Mouse (Mus musculus): Measurements from ENCODE around the gene Mab21l1. TPM values are rescaled to one million over a fixed set of nuclear protein-coding genes. Genes with fewer than 3 reads are reported as not detected.

The Mab21l1 gene
- polyA plus RNA-seq, 1 experiment from 2014 or later: 0.59 TPM

- 29% methylated on average over 7 of the region's 7 CpGs for WGBS
- H3K27me3 ChIP-seq (ENCODE audit: control insufficient read depth, insufficient read depth, low read depth, low read length): peaks cover 60% of the 10 kb centered on the region
These were observed 1.8 kb downstream of the Mab21l1 start for GRCm38 (mm10) chr3:55784101-55784500.

DNA sequence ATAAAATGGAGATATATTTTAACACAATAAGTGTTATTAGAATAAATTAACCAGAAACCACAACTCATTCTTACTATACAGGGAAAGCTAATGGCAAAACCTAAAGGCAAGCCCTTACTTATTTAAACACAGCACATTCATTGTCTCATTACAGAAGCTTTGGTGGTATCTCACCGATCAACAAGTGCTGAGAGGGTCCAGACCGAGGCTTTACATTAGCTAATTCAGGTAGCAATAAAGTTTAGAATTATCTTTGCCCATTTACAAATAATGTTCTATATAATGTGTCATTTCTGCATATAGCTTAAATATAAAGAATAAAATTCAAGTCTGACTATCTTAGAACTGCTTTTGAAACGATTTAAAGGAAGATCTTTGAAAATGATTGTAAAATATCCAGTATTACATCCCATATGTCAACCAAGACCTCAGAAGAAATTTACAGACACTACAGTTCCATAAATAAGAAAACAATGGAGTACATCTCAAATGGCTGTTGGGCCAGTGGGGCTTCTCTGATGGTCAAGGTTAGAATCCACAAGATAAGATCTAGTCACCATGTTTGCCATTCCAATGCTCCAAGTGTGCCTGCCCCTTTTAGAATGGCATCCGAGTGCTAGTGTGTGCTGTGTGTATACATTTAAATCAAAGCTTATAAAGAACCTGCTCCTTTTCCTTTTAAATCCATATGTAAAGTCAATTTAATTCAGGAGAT, 3.1 kb downstream of the Mab21l1 start:
- H3K36me3 ChIP-seq (ENCODE audit: control insufficient read depth, insufficient read depth, low read length): no peaks in the 10 kb centered on the region
- no peaks in the 10 kb centered on the region for H3K9me3 ChIP-seq (ENCODE audit: control insufficient read depth, low read length)
- WGBS: 73% methylated on average over 4 of the region's 4 CpGs
- H3K4me3 ChIP-seq (ENCODE audit: low read length): no peak overlapping the region
- peaks cover 51% of the 10 kb centered on the region for H3K27me3 ChIP-seq (ENCODE audit: control insufficient read depth, insufficient read depth, low read depth, low read length)
- no peak overlapping the region for H3K9ac ChIP-seq (ENCODE audit: low read length)
- H3K4me2 ChIP-seq (ENCODE audit: low read depth, low read length): no peak overlapping the region
- no peak overlapping the region for H3K27ac ChIP-seq (ENCODE audit: low read length)
- ATAC-seq (ENCODE audit: low read depth): no peak
- peaks cover 29% of the 10 kb centered on the region for H3K4me1 ChIP-seq (replicated peaks; ENCODE audit: control insufficient read depth, insufficient read depth, low read length)

More at GRCm38 (mm10) chr3:55784101-55784500, 1.8 kb downstream of the Mab21l1 start:
- Histone ChIP-seq H3K9me3 (ENCODE audit: control insufficient read depth, low read length) (no peaks in the 10 kb centered on the region), H3K4me3 (ENCODE audit: low read length) (peak overlapping the region; percentile 49), H3K27ac (ENCODE audit: low read length) (no peak overlapping the region), H3K36me3 (ENCODE audit: control insufficient read depth, insufficient read depth, low read length) (no peaks in the 10 kb centered on the region), H3K9ac (ENCODE audit: low read length) (no peak overlapping the region), H3K4me1 (replicated peaks; ENCODE audit: control insufficient read depth, insufficient read depth, low read length) (peaks cover 35% of the 10 kb centered on the region), H3K4me2 (ENCODE audit: low read depth, low read length) (peak overlapping the region; percentile 64)
- ATAC-seq (ENCODE audit: low read depth): no peak

- 53% methylated on average over 3 of the region's 3 CpGs for WGBS
- H3K27ac ChIP-seq (ENCODE audit: low read length): no peak overlapping the region
- no peaks in the 10 kb centered on the region for H3K9me3 ChIP-seq (ENCODE audit: control insufficient read depth, low read length)
- ATAC-seq (ENCODE audit: low read depth): no peak
- no peaks in the 10 kb centered on the region for H3K36me3 ChIP-seq (ENCODE audit: control insufficient read depth, insufficient read depth, low read length)
- H3K4me2 ChIP-seq (ENCODE audit: low read depth, low read length): no peak overlapping the region
- H3K4me3 ChIP-seq (ENCODE audit: low read length): no peak overlapping the region
- H3K27me3 ChIP-seq (ENCODE audit: control insufficient read depth, insufficient read depth, low read depth, low read length): peaks cover 43% of the 10 kb centered on the region
- H3K9ac ChIP-seq (ENCODE audit: low read length): no peak overlapping the region
- H3K4me1 ChIP-seq (replicated peaks; ENCODE audit: control insufficient read depth, insufficient read depth, low read length): peaks cover 24% of the 10 kb centered on the region
These were observed 3.8 kb downstream of the Mab21l1 start for GRCm38 (mm10) chr3:55785981-55786725.

GRCm38 (mm10) chr3:55786835-55787486, 4.7 kb downstream of the Mab21l1 start:
- Histone ChIP-seq H3K9ac (ENCODE audit: low read length) (peak overlapping the region; percentile 67), H3K36me3 (ENCODE audit: control insufficient read depth, insufficient read depth, low read length) (no peaks in the 10 kb centered on the region), H3K4me2 (ENCODE audit: low read depth, low read length) (peak overlapping the region; percentile 84), H3K27ac (ENCODE audit: low read length) (no peak overlapping the region), H3K4me1 (replicated peaks; ENCODE audit: control insufficient read depth, insufficient read depth, low read length) (peaks cover 24% of the 10 kb centered on the region), H3K4me3 (ENCODE audit: low read length) (peak overlapping the region; percentile 55), H3K27me3 (ENCODE audit: control insufficient read depth, insufficient read depth, low read depth, low read length) (peaks cover 35% of the 10 kb centered on the region), H3K9me3 (ENCODE audit: control insufficient read depth, low read length) (no peaks in the 10 kb centered on the region)
- 40% methylated on average over 17 of the region's 17 CpGs for WGBS
- ATAC-seq (ENCODE audit: low read depth): no peak

DNA sequence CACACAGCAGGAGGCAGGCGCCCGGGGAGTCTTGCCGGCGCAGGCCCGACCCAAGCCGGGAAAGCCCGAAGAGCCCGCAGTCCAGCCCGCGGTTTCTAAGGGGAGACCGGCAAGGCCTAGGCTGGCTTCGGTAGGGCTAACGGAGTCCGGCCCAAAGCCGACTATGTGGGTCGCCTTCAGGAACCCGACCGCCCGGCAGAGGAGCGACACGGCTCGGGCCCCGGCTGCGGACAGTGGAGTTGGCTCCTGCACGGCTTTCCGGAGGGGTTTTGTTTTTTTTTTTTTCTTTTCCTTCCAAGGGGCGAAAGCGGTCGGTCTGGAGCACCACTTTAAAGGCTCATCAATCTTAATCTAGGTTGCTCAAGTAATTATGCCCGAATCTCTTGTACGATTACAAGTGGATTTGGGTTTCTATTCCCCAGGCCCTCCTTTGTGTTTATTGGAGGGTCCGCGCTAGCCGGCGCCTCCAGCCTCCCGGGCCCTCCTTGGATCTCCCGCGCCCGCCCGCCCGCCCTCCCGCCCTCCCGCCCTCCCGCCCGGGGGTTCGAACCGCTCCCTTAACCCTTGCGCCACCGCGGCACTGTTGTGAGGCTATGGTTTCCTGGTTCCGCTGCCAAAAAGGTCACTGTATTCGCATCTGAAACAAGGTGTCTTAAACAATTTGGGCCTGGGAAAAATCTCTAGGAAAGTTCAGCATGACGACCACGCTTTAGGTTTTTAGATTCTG, 5.3 kb downstream of the Mab21l1 start:
- peak overlapping the region; percentile 84 for H3K4me2 ChIP-seq (ENCODE audit: low read depth, low read length)
- H3K27me3 ChIP-seq (ENCODE audit: control insufficient read depth, insufficient read depth, low read depth, low read length): peaks cover 29% of the 10 kb centered on the region
- no peak overlapping the region for H3K27ac ChIP-seq (ENCODE audit: low read length)
- WGBS: 1% methylated on average over 45 of the region's 54 CpGs
- H3K9me3 ChIP-seq (ENCODE audit: control insufficient read depth, low read length): no peaks in the 10 kb centered on the region
- peak overlapping the region; percentile 55 for H3K4me3 ChIP-seq (ENCODE audit: low read length)
- H3K4me1 ChIP-seq (replicated peaks; ENCODE audit: control insufficient read depth, insufficient read depth, low read length): peaks cover 18% of the 10 kb centered on the region
- H3K36me3 ChIP-seq (ENCODE audit: control insufficient read depth, insufficient read depth, low read length): no peaks in the 10 kb centered on the region
- peak overlapping the region; percentile 67 for H3K9ac ChIP-seq (ENCODE audit: low read length)
- peak; percentile 85 for ATAC-seq (ENCODE audit: low read depth)

DNA sequence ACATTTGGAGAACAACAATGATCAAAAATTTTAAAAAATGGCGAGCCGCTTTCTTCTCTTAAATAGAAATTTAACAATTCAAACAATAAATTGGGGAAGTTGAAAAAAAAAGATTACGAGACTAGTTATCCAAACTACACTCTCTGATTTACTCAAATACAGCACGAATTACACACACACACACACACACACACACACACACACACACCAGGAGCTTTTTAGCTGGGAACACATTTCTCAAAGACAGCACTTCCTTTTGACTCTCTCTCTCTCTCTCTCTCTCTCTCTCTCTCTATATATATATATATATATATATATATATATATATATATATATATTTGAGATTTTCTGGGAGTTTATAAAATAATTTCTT, 5.9 kb downstream of the Mab21l1 start:
- Histone ChIP-seq H3K9me3 (ENCODE audit: control insufficient read depth, low read length) (no peaks in the 10 kb centered on the region), H3K9ac (ENCODE audit: low read length) (no peak overlapping the region), H3K27me3 (ENCODE audit: control insufficient read depth, insufficient read depth, low read depth, low read length) (peaks cover 23% of the 10 kb centered on the region), H3K4me1 (replicated peaks; ENCODE audit: control insufficient read depth, insufficient read depth, low read length) (peaks cover 13% of the 10 kb centered on the region), H3K27ac (ENCODE audit: low read length) (no peak overlapping the region), H3K4me2 (ENCODE audit: low read depth, low read length) (peak overlapping the region; percentile 84), H3K36me3 (ENCODE audit: control insufficient read depth, insufficient read depth, low read length) (no peaks in the 10 kb centered on the region), H3K4me3 (ENCODE audit: low read length) (peak overlapping the region; percentile 55)
- WGBS: 30% methylated on average over 4 of the region's 4 CpGs
- ATAC-seq (ENCODE audit: low read depth): no peak

GRCm38 (mm10) chr3:55788621-55789201, 6.4 kb downstream of the Mab21l1 start:
- ATAC-seq (ENCODE audit: low read depth): no peak
- Histone ChIP-seq H3K36me3 (ENCODE audit: control insufficient read depth, insufficient read depth, low read length) (no peaks in the 10 kb centered on the region), H3K27me3 (ENCODE audit: control insufficient read depth, insufficient read depth, low read depth, low read length) (peaks cover 18% of the 10 kb centered on the region), H3K9me3 (ENCODE audit: control insufficient read depth, low read length) (no peaks in the 10 kb centered on the region), H3K4me2 (ENCODE audit: low read depth, low read length) (no peak overlapping the region), H3K27ac (ENCODE audit: low read length) (no peak overlapping the region), H3K4me1 (replicated peaks; ENCODE audit: control insufficient read depth, insufficient read depth, low read length) (peaks cover 9% of the 10 kb centered on the region; the same call in 1 of the 2 replicates), H3K9ac (ENCODE audit: low read length) (no peak overlapping the region), H3K4me3 (ENCODE audit: low read length) (no peak overlapping the region)
- WGBS: 45% methylated on average over 5 of the region's 5 CpGs

DNA sequence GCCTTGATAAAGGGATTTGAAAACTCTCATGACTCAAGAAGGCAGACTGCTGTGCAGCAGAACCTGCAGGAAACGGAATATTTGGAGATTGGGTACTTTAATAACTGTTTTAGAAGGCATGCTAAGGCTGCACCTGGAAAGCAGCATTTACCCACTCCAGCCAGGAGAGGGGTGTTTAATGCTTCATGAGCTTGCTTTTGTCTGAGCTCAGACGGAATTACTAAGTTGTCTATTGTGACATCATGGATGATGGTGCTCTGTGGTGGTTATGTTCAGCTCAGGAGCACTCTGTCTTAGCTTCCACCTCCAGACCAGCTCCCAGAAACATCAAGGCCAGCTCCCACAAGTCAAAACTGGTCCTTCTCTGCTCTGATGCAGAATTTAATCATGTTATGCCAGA, 7.5 kb downstream of the Mab21l1 start:
- WGBS: 51% methylated on average over 2 of the region's 2 CpGs
- Histone ChIP-seq H3K9ac (ENCODE audit: low read length) (no peak overlapping the region), H3K4me2 (ENCODE audit: low read depth, low read length) (no peak overlapping the region), H3K36me3 (ENCODE audit: control insufficient read depth, insufficient read depth, low read length) (no peaks in the 10 kb centered on the region), H3K9me3 (ENCODE audit: control insufficient read depth, low read length) (no peaks in the 10 kb centered on the region), H3K4me1 (replicated peaks; ENCODE audit: control insufficient read depth, insufficient read depth, low read length) (peaks cover 7% of the 10 kb centered on the region; the same call in 1 of the 2 replicates), H3K27me3 (ENCODE audit: control insufficient read depth, insufficient read depth, low read depth, low read length) (peaks cover 13% of the 10 kb centered on the region), H3K4me3 (ENCODE audit: low read length) (no peak overlapping the region), H3K27ac (ENCODE audit: low read length) (no peak overlapping the region)
- ATAC-seq (ENCODE audit: low read depth): no peak
